Mouse (Mus musculus) urinary bladder, postnatal 36 days (tissue): Measurements from ENCODE around the gene Kif3c.

Source experiments
- DNase-seq, 2 experiments: peaks; one replicate each; pipeline ENCODE4 v3.0.0; 2022; ENCODE audit warnings: low spot score in 2 of 2, mixed read lengths in 1 of 2

The Kif3c gene

DNA sequence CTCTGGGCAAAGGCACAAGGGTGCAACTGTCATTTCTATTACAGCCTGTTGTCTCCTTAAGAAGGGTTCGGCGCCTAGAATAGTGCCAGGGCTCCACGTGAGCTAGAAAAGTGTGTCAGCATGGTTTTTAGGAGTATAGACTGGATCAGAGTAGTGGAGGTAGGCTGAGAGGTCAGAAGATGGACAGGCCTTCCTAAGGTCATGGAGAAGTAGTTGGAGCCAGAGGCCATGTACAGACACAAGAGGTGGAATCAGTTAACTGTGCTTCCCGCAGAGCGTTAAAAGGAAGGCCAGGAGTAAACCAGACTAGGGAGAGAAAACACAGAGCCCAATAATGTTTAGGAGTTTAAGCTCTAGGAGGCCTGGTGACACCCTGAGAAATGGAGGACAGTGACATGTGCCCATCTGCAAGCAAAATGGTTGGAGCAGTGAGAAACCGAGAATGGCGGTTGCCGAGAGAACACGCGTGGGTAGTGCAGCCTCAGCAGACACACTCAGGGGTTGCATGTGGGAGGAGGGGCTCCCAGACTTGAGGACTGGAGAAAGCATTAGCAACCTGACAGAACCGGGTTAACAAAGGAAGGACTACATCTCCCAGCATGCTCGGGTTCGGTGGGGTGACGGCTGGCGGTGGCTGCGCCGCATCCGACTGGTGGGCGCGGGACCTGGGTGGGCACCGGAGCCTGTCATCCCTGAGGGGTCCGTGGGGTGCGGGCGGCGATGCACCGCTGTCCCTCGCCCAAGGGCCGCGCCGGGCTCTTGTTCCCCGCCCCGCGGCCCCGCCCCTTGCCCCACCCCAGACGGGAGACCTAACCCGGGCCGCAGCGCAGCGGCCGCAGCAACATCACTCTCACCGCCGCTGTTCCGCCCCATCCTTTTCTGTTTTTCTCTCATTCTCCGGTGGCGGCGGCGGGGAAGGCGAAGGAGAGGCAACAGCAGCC lies at the start of gene Kif3c:
Kif3c (plus strand) TSS at position 625 of the 941 bp plus-strand sequence.
- DNase-seq, result peak; percentile 59 to 65

DNA sequence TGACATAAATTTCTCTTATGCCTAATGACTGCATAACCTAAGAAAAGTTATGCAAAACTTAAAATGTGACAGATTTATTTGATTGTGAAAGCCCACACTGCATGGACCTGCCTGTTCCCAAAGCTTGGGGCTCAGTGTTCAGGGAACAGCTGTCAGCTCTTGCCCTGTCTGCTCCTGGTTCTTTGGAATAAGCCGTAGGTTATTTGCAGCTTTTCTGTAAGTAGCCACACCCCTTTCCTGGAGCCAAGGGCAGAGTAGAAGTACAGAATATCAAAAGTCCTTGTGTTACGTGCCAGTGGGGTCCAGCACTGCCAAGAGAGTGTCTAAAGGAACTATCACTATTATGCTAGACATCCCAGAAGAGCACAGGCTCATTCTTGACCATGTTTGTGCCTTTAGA lies 48.8 kb upstream of the Kif3c start:
- peak in 1 of 2 experiments; percentile 7 for DNase-seq

- no peak for DNase-seq
These were observed 48.0 kb upstream of the Kif3c start for GRCm38 (mm10) chr12:3316937-3317336.

DNA sequence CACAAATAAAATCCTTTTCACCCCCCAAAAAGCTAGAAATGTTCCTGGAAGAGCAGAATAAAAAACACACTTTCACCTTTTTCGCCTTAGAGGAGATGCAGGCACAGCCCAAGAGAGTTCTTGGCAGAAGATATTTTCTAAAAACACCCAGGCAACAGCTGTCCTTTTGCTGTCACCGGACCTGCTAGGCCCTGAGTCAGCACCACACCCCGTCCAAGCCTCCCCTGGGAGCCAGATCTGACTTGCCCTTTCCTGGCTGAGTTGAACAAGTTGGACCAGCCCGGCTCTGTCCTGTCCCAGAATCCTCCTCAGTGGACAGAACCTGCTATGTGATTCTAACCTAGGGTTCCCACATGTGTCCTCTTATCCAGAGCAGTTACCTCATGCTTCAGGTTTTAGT lies 45.6 kb upstream of the Kif3c start:
- DNase-seq, result peak; percentile 55 to 81

DNA sequence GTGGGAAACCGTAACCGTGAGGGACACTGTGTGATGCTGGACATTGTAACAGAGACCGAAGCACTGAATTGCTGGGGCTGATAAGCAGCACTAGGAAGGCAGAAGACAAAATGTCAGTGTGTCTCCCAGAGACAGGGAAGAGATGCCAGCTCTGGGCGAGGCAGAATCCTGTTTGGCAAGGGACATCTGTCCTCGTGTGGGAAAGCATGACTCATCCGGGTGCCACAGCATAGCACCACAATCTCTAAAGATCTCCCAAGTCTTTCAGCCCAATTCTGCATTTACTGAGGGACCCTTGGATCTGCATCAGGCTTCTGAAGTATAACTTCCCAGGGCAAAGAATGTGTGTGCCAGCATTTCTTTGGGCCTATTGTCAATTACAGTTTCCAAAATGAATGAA lies 41.7 kb upstream of the Kif3c start:
- DNase-seq, result peak; percentile 47 to 55

DNA sequence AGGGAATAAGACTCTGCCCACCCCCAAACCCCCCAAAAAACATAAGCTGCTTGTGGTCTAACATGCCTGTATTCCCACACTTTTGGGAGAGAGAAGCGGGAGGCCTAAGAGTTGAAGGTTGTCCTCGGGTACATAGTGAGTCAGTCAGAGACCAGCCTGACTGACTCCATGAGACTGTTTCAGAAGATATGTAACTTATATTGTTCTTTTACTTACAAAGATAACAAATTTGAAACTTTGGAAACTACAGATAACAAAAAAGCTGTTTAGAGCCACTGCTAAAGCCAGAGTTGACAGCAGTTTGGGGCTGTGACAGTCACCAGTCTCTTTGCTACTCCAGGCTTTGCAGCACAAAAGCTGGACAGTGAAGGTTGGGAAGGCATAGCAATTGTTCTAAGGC lies 39.7 kb upstream of the Kif3c start:
- DNase-seq, result no peak

- DNase-seq, result no peak
These were observed 35.3 kb upstream of the Kif3c start for GRCm38 (mm10) chr12:3329677-3330076.

DNA sequence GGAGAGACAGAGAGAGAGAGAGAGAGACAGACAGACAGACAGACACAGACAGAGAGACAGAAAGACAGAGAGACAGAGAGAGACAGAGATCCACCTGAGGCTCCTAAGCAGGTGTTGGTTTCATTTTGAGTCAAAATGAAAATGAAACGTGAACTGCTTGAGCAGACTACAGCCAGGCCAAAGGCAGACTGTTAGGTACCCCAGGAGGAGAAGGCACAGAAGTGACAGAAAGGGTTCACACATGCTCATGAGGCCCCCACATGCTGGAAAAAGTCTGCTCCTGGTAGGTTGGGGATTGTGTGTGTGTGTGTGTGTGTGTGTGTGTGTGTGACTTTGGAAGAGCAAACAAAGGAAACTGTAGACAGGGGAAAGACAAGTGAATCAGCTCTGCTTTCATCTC lies 26.0 kb upstream of the Kif3c start:
- no peak for DNase-seq

- DNase-seq, result no peak
These were observed 20.8 kb upstream of the Kif3c start for GRCm38 (mm10) chr12:3344155-3344554.

GRCm38 (mm10) chr12:3345038-3345437 lies 19.9 kb upstream of the Kif3c start:
- no peak for DNase-seq

GRCm38 (mm10) chr12:3347682-3348081 lies 17.2 kb upstream of the Kif3c start:
- DNase-seq, result no peak

GRCm38 (mm10) chr12:3349387-3349786 lies 15.5 kb upstream of the Kif3c start:
- no peak for DNase-seq

DNA sequence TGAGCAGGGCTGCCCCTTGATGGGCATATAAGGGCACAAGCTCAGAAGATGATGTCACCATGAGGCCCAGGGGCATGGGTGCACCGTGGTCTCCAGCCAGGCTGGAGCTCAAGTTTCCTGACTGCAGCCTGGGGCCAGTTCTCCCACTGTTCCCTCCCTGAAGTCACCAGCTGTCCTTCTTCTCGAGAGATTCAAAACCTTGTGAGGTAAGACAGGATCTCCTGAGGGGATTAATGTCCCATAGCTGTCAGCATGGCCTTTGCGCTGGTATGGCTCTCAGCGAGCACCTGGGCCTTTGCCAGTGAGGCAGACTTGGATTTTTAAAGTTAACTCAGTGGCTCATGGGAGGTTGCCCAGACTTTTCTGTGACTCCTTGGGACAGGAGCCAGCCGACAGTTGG lies 14.8 kb upstream of the Kif3c start:
- DNase-seq, result peak in 1 of 2 experiments; percentile 58

DNA sequence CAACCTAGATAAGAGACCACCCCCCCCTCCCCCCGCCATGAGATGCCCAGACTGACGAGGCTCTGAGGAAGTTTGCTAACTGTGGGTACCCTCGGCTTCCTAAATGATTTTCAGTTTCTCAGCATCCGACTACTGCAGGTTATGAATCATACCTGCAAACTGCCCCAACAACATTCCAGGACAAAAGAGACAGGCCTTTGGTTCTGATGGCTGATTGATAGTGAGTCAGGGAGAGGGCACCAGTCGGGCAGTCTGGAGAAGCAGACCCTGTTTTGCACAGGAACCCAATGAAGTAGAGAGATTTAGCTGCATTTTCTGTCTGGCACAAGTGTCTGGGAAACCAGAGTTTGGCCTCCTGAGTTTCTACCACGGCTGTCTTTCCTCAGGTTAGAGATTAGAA lies 12.7 kb upstream of the Kif3c start:
- DNase-seq, result peak; percentile 23 to 48

GRCm38 (mm10) chr12:3355068-3355467 lies 9.9 kb upstream of the Kif3c start:
- DNase-seq, result no peak

- no peak for DNase-seq
These were observed 8.1 kb upstream of the Kif3c start for GRCm38 (mm10) chr12:3356824-3357223.

DNA sequence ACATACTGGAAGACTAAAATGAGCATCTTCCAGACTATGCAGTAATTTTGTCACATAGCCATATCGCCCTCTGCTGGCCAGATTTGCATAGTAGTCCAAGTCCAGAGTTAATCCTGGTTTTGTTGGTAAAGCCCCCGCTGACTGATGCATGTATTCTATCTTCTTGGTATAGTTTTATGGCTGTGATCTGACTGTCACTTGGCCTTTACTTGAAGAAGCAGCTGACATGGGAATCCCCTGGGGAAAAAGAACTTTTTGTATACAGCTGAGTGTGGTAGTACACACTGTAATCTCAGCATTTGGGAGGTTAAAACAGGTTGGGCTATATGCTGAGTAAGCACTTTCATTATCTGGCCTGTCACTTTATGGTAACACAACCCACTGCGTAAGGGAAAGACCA lies 5.6 kb upstream of the Kif3c start:
- DNase-seq, result peak; percentile 70 to 77

DNA sequence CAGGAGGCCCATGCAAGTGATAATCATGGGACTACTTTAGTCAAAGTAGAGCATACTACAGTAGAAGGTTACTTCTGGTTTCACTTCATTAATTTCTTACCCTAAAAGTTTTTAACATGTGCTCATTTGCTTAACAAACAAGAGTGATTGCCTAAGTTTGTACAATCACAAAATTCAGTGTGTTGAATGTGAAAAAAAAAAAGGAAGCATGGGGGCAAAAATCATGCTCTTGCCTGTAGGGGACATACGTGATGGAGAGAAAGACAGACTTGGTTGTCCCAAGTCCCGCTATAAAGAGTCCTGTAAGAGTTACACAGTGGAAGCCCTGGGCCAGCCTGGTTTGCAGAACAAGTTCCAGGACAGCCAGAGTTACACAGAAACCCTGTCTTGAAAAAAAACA lies 4.9 kb upstream of the Kif3c start:
- no peak for DNase-seq

- DNase-seq, result no peak
These were observed 856 bp upstream of the Kif3c start for GRCm38 (mm10) chr12:3364076-3364475.

GRCm38 (mm10) chr12:3365449-3366189 lies 687 bp downstream of the Kif3c start:
- DNase-seq, result no peak

GRCm38 (mm10) chr12:3366190-3366956 lies 1.4 kb downstream of the Kif3c start:
- DNase-seq, result no peak

GRCm38 (mm10) chr12:3366957-3367260 lies 2.0 kb downstream of the Kif3c start:
- DNase-seq, result no peak
